Mouse (Mus musculus) kidney, embryonic 14.5 days (tissue): Measurements from ENCODE around the gene Gnai2. TPM values are rescaled to one million over a fixed set of nuclear protein-coding genes. Genes with fewer than 3 reads are reported as not detected.

Source experiments
- ATAC-seq: fragments of 200-750 bp; cut with Nextera tagmentation; 2 replicates; pipeline ENCODE4 v1.8.0; 2017; ENCODE audit warnings: moderate number of reproducible peaks, mild to moderate bottlenecking, moderate TSS enrichment, moderate library complexity; ENCODE audit not compliant: low FRiP score, low TSS enrichment
- H3K27ac ChIP-seq: fragments of 300-500 bp; sonication (generic); 2 replicates; pipeline ENCODE4 v1.5.1; 2014; ENCODE audit warnings: low read depth, mild to moderate bottlenecking, low read length, moderate library complexity, mixed read lengths
- H3K27me3 ChIP-seq: fragments of 300-500 bp; sonication (generic); 2 replicates; pipeline ENCODE4 v1.6.1; 2014; ENCODE audit warnings: mild to moderate bottlenecking, low read length; ENCODE audit not compliant: control insufficient read depth, insufficient read depth
- H3K36me3 ChIP-seq: fragments of 300-500 bp; sonication (generic); 2 replicates; pipeline ENCODE4 v1.6.1; 2014; ENCODE audit warnings: low read length, mixed read lengths; ENCODE audit not compliant: control insufficient read depth, insufficient read depth
- H3K4me1 ChIP-seq: fragments of 300-500 bp; sonication (generic); 2 replicates; pipeline ENCODE4 v1.6.1; 2014; ENCODE audit warnings: low read length, mixed read lengths; ENCODE audit not compliant: control insufficient read depth, insufficient read depth
- H3K4me2 ChIP-seq: fragments of 300-500 bp; sonication (generic); replicated peaks from 2 replicates; pipeline ENCODE4 v1.6.1; 2014; ENCODE audit warnings: low read depth, mild to moderate bottlenecking, low read length
- H3K4me3 ChIP-seq: fragments of 300-500 bp; sonication (generic); 2 replicates; pipeline ENCODE4 v1.5.1; 2014; ENCODE audit warnings: mild to moderate bottlenecking, low read length
- H3K9ac ChIP-seq: fragments of 300-500 bp; sonication (generic); 2 replicates; pipeline ENCODE4 v1.6.1; 2014; ENCODE audit warnings: low read depth, mild to moderate bottlenecking, low read length, moderate library complexity
- H3K9me3 ChIP-seq: fragments of 300-500 bp; sonication (generic); 2 replicates; pipeline ENCODE4 v1.6.1; 2016; ENCODE audit warnings: low read length; ENCODE audit not compliant: control insufficient read depth
- WGBS: fragments of 180-500 bp; shearing (Covaris S2); extraction: QIAGEN DNeasy Blood & Tissue Kit; methylation state at CpG from one replicate; pipeline ENCODE4 v1.1.7; 2014; 5-methylcytosine and 5-hydroxymethylcytosine counted together
- polyA plus RNA-seq: library from polyadenylated mRNA; unstranded; fragments of >200 nt; fragmentation: Nextera tagmentation; extraction: Ambion mirVana; gene quantifications from 2 replicates; pipeline ENCODE4 v1.2.1, GENCODE M21; 2014

Gnai2 gene
- polyA plus RNA-seq, 1 experiment from 2014 or later, result 386 TPM

- Histone ChIP-seq H3K4me2 (no peak overlapping the region; the same call in 1 of the 2 replicates), H3K9ac (peak overlapping the region; percentile 28; the same call in 1 of the 2 replicates), H3K36me3 (no peaks in the 10 kb centered on the region; the same call in 1 of the 2 replicates), H3K27me3 (no peaks in the 10 kb centered on the region), H3K4me1 (peaks cover 23% of the 10 kb centered on the region), H3K27ac (no peak overlapping the region), H3K4me3 (no peak overlapping the region), H3K9me3 (no peaks in the 10 kb centered on the region)
- 26% methylated on average over 7 of the region's 7 CpGs for WGBS
- ATAC-seq, result no peak
Measured at GRCm38 (mm10) chr9:107637070-107637469, 1.9 kb upstream of the Gnai2 start.

DNA sequence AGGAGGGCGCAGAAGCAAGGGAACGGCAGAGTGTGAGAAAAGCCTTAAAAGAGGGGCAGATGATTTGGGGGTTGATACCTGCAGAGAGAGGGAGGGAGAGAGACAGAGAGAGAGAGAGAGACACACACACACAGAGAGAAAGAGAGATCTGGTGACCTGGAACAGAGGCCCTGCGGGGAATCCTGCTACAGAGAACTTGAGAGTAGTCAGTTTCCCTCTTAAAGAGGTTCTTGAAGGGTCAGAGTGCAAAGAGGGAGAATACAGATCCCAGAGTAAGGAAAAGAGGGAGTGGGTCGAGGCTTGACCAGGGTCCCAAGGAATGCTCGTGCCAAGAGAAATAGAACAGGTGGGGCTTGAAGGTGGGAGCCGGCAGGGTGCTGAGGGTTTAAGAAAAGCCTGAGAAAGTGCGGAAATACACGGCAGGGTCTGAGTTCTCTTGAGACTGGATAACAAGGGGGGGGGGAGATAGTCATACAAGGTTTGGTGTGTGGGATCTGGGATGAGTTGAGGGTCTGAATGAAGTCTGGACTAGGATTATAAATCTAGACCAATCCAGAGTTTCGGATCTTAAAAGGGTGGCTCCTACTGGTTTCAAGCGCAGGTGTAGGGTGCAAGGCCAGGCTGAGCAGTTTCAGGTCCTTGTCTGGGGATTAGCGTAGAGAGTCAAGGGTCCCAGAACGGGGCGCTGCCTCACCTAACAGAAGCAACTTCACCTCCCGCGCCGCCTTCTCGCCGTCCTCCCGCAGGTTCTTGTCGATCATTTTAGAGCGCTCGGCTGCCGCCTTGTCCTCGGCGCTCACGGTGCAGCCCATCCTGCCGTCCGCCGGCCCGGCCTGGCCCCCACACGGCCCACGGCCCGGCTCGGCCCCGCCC lies 525 bp downstream of the Gnai2 start:
- no peaks in the 10 kb centered on the region for H3K9me3 ChIP-seq
- H3K4me1 ChIP-seq, result peaks cover 46% of the 10 kb centered on the region
- H3K4me3 ChIP-seq, result peak overlapping the region; percentile 88
- peaks cover 9% of the 10 kb centered on the region; the same call in 1 of the 2 replicates for H3K36me3 ChIP-seq
- peak overlapping the region; percentile 73 for H3K27ac ChIP-seq
- peak overlapping the region; percentile 75 for H3K4me2 ChIP-seq
- no peaks in the 10 kb centered on the region for H3K27me3 ChIP-seq
- 2% methylated on average over 35 of the region's 35 CpGs for WGBS
- H3K9ac ChIP-seq, result peak overlapping the region; percentile 93
- no peak for ATAC-seq

- no peaks in the 10 kb centered on the region for H3K27me3 ChIP-seq
- peaks cover 54% of the 10 kb centered on the region for H3K4me1 ChIP-seq
- WGBS, result 1% methylated on average over 15 of the region's 15 CpGs
- no peak for ATAC-seq
- H3K4me2 ChIP-seq, result peak overlapping the region; percentile 75
- peak overlapping the region; percentile 88 for H3K4me3 ChIP-seq
- H3K9ac ChIP-seq, result peak overlapping the region; percentile 93
- H3K36me3 ChIP-seq, result peaks cover 10% of the 10 kb centered on the region; the same call in 1 of the 2 replicates
- H3K27ac ChIP-seq, result peak overlapping the region; percentile 73
- H3K9me3 ChIP-seq, result no peaks in the 10 kb centered on the region
Measured at GRCm38 (mm10) chr9:107633661-107634405, 1.3 kb downstream of the Gnai2 start.

- H3K4me3 ChIP-seq, result peak overlapping the region; percentile 88
- 1% methylated on average over 33 of the region's 33 CpGs for WGBS
- H3K27me3 ChIP-seq, result no peaks in the 10 kb centered on the region
- peak overlapping the region; percentile 75 for H3K4me2 ChIP-seq
- H3K36me3 ChIP-seq, result peaks cover 15% of the 10 kb centered on the region; the same call in 1 of the 2 replicates
- peaks cover 61% of the 10 kb centered on the region for H3K4me1 ChIP-seq
- peak; percentile 13; the same call in 1 of the 2 replicates for ATAC-seq
- H3K27ac ChIP-seq, result peak overlapping the region; percentile 73
- no peaks in the 10 kb centered on the region for H3K9me3 ChIP-seq
- peak overlapping the region; percentile 93 for H3K9ac ChIP-seq
Measured at GRCm38 (mm10) chr9:107633091-107633660, 2.0 kb downstream of the Gnai2 start.

DNA sequence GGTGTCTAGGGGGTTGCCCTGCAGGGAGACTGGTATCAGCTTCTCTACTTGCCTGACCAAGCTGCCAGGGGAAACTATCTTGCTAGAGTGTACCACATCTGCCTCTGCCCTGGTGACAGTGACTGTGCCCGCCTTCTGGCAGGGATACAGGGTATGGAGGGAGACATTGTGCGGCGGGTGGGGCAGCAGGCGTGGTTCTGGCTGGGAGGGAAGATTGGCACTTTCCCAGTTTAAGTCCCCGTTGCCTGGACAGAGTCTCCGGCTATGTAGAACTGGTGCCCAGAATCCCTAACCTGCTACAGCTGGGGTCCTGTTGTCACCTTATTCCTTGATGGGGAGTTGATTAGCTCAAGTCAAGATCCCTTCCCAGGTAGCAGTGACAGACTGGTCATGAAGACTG lies 2.7 kb downstream of the Gnai2 start:
- peak overlapping the region; percentile 88 for H3K4me3 ChIP-seq
- peak overlapping the region; percentile 93 for H3K9ac ChIP-seq
- H3K27me3 ChIP-seq, result no peaks in the 10 kb centered on the region
- peak overlapping the region; percentile 75 for H3K4me2 ChIP-seq
- H3K4me1 ChIP-seq, result peaks cover 68% of the 10 kb centered on the region
- ATAC-seq, result no peak
- H3K36me3 ChIP-seq, result peaks cover 15% of the 10 kb centered on the region; the same call in 1 of the 2 replicates
- 76% methylated on average over 6 of the region's 6 CpGs for WGBS
- no peaks in the 10 kb centered on the region for H3K9me3 ChIP-seq
- H3K27ac ChIP-seq, result peak overlapping the region; percentile 73

- H3K36me3 ChIP-seq, result peaks cover 15% of the 10 kb centered on the region; the same call in 1 of the 2 replicates
- H3K4me2 ChIP-seq, result peak overlapping the region; percentile 75
- peak overlapping the region; percentile 49 for H3K27ac ChIP-seq
- peaks cover 70% of the 10 kb centered on the region for H3K4me1 ChIP-seq
- H3K9ac ChIP-seq, result 0 out of 2 replicates have a peak overlapping the region, but pooled peaks have one; percentile 20
- ATAC-seq, result no peak
- H3K9me3 ChIP-seq, result no peaks in the 10 kb centered on the region
- H3K27me3 ChIP-seq, result no peaks in the 10 kb centered on the region
- no peak overlapping the region for H3K4me3 ChIP-seq
- WGBS, result 89% methylated on average over 8 of the region's 8 CpGs
Measured at GRCm38 (mm10) chr9:107631861-107632260, 3.3 kb downstream of the Gnai2 start.

GRCm38 (mm10) chr9:107631311-107631826 lies 3.8 kb downstream of the Gnai2 start:
- Histone ChIP-seq H3K9ac (0 out of 2 replicates have a peak overlapping the region, but pooled peaks have one; percentile 44), H3K27ac (peak overlapping the region; percentile 49)
- no peak for ATAC-seq

GRCm38 (mm10) chr9:107630576-107630975 lies 4.6 kb downstream of the Gnai2 start:
- peak overlapping the region; percentile 44 for H3K9ac ChIP-seq
- H3K36me3 ChIP-seq, result peaks cover 17% of the 10 kb centered on the region
- no peak for ATAC-seq
- H3K4me1 ChIP-seq, result peaks cover 65% of the 10 kb centered on the region
- H3K27me3 ChIP-seq, result no peaks in the 10 kb centered on the region
- H3K9me3 ChIP-seq, result no peaks in the 10 kb centered on the region
- peak overlapping the region; percentile 86 for H3K27ac ChIP-seq
- WGBS, result 17% methylated on average over 4 of the region's 4 CpGs
- H3K4me3 ChIP-seq, result no peak overlapping the region
- peak overlapping the region; percentile 32 for H3K4me2 ChIP-seq

More at GRCm38 (mm10) chr9:107631311-107631826, 3.8 kb downstream of the Gnai2 start:
- Histone ChIP-seq H3K27me3 (no peaks in the 10 kb centered on the region), H3K4me1 (peaks cover 71% of the 10 kb centered on the region), H3K4me3 (no peak overlapping the region), H3K9me3 (no peaks in the 10 kb centered on the region), H3K4me2 (no peak overlapping the region; the same call in 1 of the 2 replicates), H3K36me3 (peaks cover 15% of the 10 kb centered on the region; the same call in 1 of the 2 replicates)
- 72% methylated on average over 9 of the region's 9 CpGs for WGBS
